Mouse (Mus musculus) c-Kit-negative CD71-positive TER-119-positive erythroid progenitor cells, embryonic 14.5 days (primary cell): ENCODE data around the gene Bbs9.

ENCODE experiments used
- DNase-seq: peaks from one replicate; pipeline ENCODE4 v3.0.0-alpha.2; 2013; ENCODE audit warnings: low read depth, low spot score

Gene Bbs9

DNA sequence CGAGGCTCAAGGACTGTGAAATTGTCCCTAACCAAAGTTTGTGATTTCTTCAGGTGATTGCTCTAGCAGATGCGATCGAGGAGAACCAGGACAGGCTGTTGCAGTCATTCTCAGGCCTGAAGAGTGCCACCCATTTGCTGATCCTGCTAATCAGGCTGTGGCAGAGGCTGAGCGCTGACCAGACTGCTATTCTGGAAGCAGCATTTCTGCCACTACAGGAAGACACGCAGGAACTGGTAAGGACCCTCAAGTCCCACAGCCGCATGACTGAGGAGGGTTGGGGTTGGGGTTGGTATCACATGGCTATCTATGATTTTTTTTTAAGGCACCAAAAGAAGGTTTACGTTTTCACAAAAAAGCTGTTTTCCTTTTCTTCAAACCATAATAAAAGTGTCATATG, 318.2 kb downstream of the Bbs9 start:
- no peak for DNase-seq

DNA sequence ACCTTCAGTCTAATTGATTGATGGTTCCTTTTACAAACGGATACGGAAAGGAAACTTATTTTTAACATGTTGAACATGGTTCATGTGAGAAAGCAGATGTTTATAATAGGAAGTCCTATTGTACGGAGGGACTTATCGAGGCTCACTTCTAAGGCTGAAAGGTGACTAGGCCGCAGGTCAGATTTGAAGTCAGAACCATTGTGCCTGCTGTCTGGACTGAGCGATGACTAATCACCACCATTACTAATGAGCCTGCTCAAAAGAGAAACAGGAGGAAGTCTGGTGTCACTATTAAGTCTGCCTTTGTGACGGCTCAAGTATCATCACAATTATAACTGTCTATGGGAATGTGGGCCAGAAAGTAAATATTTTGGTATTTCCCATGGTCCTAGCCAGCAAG, 325.2 kb downstream of the Bbs9 start:
- DNase-seq, result no peak

DNA sequence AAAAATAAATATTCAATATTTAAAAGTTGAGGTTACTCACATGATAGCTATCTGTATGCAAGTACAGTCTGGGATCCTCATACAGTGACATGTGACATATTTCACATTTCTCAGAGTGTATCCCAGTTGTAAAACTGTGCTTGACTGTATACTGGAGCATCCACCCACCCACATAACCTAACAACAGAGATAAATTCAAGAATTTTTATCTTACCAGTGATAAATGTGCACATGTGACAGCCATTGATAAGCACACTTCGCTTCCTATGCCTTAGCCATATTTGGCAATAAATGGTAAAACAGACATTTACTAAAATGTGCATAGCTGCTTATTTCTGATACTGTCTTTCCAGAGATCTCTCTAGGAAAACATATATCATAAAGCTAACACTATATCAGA, 330.5 kb downstream of the Bbs9 start:
- DNase-seq, result no peak

DNA sequence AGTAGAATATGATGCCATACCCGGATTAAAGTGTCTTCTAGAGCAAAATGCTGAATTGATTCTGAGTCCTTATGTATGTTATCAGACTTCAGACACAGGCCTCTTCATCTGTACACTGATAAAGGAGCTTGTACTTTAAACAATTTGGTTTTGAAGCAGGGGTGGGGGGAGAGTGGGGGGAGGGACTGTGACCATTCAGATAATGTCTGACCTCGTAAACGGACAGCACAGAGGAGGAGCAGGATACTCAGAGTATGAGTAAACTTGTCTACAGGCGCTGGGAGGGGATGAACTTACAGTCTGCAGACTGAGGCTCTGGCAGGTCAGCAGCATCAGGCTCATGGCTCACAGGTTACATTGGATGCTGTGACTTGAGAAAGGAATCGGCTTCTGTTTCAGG, 331.0 kb downstream of the Bbs9 start:
- no peak for DNase-seq

DNA sequence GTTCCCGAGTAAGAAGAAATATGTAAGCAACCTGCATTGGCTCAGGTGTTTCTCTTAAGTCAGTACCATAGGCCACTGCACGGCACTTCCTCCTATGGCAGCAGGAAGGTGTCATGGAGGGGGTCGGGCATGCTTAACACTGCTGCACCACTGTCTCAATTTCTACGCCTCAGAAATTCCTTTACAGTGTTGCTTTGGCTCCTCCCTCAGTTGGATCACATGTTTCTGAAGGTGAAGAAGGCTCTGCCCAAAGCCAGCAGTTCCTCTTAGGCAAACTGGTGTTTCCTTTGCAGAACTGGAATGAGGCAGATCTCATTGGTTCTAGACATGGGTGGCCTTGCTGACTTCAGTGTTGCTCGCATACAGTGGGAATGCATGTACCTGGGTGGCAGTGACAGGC, 332.2 kb downstream of the Bbs9 start:
- DNase-seq, result no peak

DNA sequence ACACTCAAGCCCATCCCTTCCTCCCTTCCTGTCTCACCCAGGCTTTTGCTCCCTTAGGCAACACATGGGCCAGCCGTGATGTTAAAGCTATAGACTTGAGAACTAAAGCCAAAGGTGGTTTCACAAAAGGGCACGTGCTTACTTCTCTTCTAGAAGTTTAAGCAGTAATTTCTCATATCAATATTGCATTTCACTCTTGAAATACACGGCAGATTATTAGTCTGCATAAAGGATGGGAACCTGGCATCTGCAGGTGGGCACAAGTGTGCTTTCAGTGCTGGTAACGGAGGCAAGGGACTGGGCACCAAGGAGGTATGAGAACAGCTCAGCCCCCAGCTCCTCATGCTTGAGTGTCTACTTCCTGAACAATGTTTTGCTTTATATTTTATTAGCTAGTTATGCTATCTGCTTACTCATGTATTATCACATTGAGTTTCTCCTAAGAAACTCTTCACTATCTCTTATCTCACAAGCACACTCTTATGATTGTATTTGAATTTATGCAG, 334.2 kb downstream of the Bbs9 start:
- DNase-seq, result no peak

DNA sequence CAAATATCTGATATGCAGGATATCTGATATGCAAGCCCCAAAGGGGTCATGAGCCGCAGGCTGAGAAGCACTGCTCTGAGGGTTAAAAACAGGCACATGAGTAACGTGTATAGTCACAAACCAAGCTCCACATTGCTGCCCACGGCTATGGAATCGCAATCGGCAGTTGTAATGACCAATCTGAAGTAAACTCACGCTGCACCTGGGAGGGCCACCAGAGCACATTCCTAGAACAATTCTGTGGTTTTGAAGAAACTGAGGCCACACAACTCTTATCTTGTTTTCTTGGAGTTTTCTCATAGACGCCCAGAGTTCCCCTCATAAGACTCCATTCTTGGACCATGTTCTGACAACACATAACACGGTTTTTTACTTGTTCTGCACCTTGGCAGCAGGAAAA, 334.9 kb downstream of the Bbs9 start:
- no peak for DNase-seq

DNA sequence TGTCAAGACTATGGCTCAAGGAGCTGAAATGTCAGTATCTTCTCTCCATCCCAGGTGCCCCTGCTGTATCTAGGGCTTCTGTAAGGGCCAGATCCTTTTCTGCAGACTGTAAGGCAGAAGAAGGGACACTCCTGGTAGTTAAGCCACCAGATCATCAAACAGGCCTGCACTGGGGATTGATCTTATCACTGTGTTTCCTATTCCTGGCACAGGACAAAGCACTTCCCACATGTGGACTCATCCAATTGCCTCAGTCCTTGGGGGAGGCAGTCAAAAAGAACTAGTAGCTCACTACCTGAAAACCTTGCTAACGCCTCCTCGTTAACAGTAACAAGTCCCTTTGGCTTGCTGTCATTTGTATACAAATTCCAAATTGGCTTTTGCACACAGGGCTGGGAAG, 336.4 kb downstream of the Bbs9 start:
- DNase-seq, result no peak

DNA sequence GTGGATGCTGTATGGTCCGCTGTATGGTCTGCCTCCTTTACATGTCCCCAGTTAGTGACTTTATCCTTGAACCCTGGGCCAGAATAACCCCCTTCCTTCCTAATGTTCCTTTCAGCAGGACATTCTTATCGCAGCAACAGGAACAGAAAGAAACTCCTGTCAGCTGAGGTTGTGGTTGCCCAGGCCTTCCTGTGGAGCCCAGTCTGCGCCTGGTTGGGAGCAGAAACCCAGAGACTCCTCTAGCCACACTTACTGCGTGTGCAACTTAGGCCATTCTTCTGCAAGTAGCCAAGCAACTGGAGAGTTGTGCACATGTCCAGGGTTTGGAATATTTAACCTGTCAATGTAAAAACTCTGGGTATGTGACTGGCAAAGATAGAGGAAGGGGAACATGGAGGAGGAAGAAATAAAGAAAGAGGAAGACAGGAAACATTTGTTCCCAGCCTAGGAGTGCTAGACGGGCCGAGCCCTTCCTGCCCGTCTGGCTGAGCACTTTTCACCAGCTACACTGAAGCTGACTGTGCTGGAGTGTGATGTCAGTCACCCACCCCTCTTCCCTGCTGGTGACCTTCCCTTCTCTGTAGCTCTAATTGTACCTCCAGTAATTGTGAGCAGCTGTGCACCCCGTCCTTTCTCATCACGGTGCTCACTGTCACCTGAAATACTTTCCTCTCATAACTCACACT, 339.0 kb downstream of the Bbs9 start:
- DNase-seq, result no peak

DNA sequence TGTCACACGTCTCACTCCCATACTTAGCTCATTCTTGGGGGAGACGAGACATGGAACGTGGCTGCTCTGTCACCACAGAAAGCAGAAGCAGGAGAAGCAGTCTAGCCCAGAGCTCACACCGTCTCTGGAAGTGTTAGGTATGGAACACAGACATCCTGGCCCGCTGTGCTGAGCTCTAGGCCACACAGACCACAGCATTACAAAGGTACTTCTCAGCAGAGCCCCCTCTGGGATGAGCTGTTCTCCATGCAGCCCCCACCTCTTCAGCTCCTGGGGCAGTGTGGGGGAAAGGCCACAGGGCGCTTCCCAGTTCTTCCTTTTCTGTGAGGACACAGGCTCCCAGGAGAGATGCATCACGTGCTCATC, 339.6 kb downstream of the Bbs9 start:
- no peak for DNase-seq

DNA sequence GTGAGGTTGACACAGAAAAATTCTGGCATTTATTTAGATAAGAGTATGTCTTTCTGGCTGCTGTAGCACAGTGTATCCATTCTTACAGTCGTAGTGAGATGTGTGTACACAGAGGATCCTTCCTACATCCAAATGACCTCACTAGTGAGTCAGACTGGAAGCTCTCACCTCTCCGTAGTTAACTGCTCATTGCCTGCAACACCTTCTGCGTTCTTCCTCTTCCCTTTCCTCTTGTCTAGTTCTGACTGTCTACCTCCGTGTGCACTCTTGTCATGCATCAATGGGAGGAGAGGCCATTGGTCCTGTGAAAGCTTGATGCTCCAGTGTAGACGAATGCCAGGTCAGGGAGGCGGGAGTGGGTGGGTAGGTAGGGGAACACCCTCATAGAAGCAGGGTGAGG, 344.0 kb downstream of the Bbs9 start:
- DNase-seq, result no peak

DNA sequence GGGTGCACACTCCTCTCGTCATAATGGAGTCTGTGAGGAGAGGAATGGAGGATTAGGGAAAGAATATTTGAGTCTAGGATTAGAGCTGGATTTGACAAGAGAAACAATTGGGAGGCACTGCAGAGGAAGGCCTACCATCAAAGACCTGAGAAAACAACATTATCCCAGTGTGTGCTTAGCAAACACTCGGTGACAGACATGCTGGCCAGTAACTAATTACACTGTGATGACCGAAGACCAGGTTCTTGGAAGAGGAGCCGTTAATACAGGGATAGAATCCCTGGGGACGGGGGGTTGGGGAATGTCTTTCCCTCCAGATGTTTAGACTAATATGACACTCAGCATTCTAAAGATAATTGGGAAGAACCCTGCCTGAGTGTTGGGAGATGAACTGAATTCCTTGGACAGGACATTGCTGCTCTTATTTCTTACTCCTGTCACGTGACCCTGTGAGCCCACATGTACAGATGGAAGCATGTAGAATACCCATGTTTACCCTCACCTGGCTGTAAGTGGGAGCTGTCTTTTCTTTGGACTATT, 345.2 kb downstream of the Bbs9 start:
- DNase-seq, result no peak

DNA sequence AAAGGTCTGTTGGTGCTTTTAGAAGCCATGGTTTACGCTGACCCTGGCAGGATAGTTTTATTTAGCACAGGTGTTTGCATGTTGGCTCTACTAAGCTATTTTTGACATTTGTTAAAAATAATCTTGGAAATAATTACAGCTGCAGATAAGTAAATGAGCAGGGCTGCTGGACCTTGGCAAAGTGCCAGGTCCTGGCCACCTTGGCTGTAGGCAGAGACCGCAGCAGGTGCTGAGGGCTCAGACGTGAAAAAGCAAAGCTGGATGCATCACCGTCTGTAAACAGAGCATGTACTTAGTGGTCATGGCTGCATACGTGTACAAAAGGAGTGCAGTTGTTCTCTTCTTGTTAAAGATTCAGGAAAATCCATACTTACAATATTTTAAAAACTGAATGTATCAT, 347.3 kb downstream of the Bbs9 start:
- DNase-seq, result no peak

DNA sequence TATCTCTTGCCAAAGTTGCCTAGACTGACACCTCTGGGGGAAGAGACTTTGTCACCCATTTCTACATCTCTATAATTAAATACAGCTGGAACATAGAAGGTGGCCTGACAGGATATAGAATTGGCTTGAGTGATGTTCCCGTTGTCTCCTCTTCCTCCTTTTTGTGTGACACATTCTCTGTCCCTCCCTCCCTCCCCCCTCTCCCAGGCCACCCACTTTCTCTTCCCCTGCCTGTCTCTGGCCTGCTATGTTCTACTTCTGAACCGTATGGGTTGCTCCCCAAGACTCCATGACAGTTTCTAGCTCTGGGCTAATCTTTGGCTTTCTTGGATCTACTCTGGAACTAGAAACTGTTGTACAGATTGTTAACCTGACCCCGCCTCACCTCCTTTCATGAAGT, 348.3 kb downstream of the Bbs9 start:
- DNase-seq, result no peak

DNA sequence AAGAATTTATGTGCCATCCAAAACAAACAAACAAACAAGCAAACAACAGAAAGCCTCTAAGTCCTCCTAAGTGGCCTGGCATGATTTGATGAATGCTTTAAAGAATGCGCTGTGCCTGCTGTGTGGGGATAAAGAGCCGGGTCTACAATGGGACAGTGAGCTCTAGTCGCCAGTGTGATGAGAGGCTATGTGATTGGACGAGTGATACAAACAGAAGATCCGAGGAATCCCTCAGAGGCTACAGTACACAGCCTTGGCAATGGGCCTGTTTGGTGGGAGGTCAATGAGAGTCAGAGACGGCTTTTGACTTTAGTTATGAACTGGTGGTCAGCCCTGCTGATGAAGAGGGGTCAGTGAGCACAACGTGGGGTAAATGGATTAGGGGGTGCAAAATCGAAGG, 349.4 kb downstream of the Bbs9 start:
- no peak for DNase-seq

DNA sequence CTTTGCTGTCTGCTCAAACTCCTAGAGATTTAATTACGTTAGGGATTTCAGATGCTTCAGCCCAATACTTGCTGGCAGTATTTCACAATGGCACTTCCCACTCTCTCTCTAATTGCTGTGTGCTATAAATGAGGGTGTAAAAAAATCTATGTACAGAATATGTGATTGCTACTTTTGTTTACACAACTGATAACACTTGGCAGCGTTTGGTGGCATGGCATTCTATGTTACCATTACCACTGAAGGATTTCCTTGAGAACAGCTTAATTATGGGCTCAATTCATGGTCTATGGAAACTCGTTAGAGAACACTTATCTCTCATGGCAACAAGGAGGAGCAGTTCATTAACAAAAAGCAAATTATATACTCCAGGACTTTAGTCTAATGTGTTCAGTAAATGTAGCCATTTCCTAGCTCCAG, 351.1 kb downstream of the Bbs9 start:
- no peak for DNase-seq

DNA sequence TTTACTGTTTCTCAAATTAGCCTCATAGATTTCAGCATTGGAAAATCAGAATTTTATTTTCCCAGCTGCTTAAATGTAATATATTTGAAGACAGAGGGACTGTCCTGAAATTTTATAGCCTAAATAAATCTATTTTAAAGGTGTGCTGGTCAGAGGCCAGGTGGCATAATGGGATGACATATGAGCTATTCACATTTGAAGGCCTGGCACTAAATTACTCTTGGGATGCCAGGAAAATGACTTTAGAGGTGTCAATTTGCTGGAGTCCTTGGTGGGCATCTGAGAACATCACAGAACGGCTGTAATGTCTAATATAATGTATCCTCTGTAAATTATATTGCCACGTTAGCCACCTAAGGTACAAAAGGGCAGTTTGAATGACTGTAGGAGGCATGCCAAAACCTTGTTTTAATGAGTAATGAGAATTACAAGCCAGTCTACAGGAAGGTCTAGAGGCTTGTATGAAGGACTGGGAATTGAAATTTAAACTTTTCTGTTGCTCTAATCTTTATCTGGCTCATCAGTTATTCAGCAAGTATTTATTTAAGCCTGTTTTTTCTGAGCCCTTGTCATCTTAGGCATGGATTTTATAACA, 351.8 kb downstream of the Bbs9 start:
- no peak for DNase-seq

DNA sequence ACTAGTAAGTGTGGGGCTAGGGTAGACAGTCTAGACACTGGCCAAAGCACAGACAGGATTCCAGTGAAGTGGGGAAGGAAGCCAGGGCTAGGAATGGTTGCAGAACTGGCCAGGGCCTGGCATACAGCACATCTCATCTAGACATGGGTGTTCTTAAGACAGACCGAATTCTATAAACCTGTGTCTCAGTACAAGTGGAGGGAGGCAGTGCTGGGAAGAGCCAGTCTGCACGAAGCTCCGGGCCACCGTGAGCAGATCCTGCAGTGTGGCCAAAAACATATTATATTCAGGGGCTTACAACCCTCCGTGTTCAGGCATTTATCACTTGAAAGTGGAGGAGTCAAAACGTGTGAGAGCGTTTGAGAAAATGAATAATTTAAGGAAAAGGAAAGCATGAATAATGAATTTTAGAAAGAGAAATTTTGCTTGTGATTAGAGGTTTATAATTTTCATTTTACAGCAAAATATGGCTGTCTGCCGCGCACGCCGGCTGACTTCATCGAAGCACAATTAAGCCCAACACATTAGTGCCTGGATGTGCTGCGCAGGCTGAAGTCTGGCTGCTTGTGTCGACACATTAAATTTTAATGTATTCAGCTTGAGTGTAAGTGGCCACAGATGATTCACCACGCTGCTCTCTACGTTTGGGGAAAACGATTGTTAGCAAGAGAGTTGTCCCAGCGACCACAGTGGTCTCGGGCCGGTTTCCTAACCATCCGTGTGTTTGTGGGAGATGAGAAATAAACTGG, 353.9 kb downstream of the Bbs9 start:
- DNase-seq, result no peak

DNA sequence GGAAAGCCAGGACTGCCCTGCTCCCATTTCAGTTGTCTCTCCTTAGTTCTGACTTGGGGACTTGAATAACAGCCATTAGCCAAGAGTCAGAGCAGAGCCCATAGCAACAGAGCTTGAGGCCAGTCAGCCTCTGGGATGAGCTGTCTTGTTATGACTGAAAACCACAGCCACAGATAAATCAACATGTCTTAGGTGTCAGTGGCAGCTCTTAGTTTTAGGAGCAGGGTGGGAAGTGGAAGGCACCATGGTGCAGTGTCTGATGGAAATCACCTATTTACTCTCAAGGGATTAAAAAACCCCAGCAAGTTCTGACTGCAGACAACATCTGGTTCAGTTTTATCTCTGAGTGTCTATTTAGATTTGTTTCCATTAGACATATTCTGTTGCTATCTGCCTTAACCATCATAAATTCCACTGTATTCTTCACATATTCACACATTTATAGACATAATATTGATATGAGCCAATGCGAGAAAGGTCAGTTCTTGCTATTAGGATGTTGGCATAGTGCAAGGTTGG, 359.5 kb downstream of the Bbs9 start:
- no peak for DNase-seq

DNA sequence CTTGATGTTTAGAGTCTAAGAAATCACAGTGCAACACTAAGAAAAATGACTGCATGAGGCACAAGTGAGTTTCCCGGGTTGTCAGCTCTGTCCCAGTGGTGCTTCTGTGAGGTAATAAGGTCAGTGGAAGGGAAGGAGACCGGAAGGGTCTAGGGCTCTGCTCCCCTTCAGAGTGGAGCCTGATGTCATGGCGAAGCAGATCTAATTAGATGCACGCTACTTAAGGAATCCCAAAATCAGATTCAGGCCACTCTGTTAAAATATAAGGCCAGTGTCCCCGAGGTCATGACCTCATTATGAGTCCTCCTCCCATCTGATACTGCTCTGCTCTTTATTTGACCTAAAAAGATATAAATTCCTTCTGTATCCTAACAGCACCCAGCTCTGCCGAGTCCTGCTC, 361.5 kb downstream of the Bbs9 start:
- DNase-seq, result no peak

DNA sequence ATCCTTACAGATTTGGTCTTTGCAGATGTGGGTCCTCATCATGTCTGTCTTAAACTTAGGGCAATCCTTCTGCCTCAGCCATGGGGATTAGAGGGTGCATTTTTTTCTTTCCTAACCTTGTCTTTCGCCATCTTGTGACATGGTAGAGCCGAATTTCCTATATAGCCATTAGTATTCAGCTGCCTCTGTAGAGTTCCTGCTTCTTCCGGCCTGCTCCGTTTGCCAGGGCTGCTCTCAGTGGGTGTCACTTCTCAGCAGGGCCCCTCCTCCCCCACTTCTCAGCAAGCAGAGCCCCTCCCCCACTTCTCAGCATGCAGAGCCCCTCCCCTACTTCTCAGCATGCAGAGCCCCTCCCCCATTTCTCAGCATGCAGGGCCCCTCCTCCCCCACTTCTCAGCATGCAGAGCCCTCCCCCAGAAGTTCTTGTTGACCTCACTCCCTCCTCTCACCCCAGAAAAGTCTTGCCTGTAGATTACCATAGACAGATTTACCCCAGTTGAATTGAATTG, 362.2 kb downstream of the Bbs9 start:
- no peak for DNase-seq

DNA sequence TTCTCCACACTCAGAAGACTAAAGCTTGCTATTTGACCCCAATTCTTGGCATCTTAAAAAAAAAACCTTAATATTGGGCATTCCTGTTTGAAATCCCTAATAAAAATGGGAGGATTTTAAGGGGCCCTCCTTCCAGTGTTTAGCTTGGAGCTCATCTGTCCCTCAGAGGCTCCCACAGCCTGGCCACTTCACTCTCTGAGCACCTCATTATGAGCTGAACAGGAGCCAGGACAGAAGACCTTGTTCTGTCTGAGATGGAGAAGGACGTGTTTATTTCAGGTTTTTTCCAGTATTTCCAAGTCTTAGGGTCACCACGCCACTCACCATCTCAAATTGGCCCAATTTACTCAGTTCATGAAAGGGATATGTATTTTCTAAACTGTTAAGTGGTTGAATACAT, 370.5 kb downstream of the Bbs9 start:
- DNase-seq, result no peak
